Mouse (Mus musculus) spleen, adult 18-20 months (tissue): Measurements from ENCODE around the gene Mia2.
"Not testable (repeated sequence)": the region's sequence is repeated elsewhere in the genome, so short reads cannot be mapped to it uniquely, and the experiment has no call there.

Experiments used
- DNase-seq, 2 experiments: peaks; one replicate each; pipeline ENCODE4 v3.0.0; 2022; ENCODE audit warnings: mixed read lengths in 2 of 2

The Mia2 gene

DNA sequence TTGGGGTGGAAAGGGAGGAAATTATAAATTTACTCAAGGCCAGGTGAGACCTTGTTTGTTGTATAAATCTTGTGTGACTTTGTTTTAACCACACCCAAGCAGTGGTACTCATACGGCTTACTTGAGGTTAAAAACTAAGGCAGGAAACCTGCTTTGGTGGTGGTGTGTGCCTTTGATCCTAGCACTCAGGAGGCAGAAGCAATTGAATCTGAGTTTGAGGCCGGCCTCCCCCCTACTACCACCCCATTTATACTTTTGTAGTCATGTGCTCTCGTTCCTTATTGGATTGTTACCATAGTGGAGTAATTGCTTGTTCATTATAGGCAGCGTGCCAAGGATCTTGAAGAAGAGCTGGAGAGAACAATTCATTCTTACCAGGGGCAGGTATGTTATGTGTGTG, 74.3 kb downstream of the Mia2 start:
- no peak for DNase-seq

DNA sequence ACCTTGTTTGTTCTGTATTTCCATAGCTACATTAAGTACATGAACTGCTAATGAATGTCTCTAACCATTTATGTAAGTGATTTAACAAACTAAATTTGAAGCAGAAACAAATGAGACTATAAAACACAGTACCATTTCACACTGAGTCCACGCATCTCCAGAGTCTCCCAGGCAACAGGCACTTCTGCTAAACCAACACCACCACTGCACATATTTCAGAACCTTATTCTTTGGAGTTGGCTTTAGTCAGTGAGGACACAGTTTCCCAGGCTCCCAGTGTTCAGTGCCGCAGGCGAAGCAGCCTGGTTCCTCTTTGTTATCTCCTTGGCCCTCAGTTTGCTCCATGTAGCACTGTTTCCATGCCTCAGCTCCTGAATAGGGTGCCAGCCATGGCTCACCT, 82.2 kb downstream of the Mia2 start:
- DNase-seq = no peak

DNA sequence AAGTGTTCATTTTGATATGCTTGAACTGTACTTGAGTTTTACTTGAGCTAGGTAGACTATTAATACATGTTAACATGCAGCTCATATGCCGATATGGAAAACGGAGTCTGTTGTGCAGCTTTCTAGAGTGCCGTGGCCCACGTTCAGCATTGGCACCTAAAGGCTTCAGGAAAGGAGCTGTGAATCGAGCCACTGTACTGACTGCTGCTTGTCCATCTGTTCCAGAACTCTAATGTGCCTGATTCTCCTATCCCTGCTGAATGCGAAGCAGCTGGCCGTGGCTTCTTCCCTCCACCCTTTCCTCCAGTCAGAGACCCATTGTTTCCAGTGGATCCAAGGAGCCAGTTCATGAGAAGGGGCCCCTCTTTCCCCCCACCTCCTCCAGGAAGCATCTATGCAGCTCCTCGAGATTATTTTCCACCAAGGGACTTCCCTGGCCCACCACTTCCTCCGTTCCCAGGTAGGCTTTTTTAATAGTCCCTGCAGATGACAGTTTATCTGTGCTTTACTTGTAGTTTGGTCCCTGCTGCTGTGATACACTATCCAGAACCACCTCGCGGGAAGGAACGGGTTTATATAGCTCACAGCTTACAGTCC, 92.6 kb downstream of the Mia2 start:
- DNase-seq = no peak

DNA sequence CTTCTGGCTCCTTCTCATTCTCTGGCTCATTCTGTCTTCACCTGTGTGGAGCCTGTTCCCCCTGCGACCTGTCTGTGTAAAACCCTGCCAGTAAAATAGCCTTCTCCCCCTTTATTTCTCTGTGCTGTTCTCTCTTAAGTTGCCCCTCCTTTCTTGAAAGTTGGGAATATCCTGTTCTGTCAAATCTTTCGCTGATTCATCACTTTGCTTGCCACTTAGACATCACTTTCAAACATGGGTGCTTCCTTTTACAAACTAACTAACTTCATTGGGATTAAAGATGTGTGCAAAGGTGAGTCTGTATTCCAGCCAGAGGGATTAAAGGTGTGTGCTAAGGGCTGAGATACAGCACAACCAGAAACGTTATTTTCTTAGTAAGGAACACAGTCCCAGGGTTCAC, 98.0 kb downstream of the Mia2 start:
- no peak for DNase-seq

DNA sequence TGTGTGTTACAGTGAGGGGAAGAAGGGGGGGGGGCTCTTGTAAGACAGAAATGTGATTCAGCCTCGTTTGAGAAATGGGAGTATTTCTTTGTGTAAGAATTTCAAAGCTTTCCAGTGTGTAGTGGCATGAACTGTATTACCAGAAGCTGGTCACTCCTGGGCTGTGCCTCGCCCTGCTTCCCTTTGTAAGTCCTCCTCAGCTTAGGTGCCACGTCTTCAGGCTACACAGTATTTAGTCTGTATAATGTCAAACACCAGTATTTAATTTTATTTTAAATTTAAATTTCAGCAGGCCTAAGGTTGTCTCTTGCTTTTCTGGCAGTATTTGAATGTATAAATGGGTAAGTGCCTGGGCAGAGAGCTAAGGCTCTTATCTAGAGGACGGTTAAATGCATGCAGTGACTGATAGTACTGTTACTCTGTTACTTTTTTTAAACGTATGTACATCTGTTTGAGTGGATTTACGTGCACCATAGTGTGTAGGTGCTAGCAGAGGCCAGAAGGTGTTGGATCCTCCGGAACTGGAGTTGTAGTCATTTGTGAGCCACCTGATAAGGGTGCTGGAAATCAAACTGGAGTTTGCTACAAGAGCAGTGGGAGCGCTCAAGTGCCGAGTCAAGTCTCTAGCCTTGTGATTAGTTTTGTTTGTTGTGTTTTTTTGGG, 98.9 kb downstream of the Mia2 start:
- DNase-seq = no peak

DNA sequence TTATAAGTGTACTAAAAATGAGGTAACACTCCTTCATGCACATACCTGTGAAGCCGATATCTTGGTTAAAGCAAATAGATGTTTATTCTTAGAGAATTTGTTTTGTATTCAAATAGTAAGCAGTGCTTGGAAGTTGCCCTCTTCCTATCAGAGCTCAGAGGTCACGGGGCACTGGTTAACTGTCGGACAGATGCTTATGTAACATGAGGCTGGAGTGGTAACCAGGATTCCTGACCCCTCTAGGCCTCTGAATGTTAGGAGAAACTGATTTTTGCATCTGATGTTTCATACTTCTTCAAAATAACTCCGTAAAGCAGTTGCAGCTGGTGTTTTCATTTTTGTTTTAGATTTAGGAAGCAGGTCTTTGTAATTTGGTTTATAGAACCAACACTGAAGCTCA, 99.5 kb downstream of the Mia2 start:
- no peak for DNase-seq

DNA sequence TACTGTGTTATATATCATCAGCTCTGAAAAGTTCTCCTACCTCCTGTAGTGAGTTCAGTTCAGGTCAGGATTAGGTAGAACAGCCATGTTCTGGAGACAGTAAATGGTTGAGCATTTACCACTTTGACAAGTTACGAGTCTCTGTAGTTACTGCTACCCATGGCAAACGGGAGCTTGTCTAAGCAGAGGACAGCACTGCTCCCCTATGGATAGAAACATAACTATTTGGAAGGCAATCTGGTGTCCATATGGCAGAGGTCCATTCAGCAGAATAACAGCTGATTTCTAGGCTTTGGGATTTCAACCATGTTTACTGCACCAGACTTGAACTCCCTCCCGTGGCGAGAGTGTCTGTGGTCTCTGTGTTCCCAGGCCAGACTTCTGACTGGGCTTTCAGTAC, 100.3 kb downstream of the Mia2 start:
- DNase-seq = no peak

DNA sequence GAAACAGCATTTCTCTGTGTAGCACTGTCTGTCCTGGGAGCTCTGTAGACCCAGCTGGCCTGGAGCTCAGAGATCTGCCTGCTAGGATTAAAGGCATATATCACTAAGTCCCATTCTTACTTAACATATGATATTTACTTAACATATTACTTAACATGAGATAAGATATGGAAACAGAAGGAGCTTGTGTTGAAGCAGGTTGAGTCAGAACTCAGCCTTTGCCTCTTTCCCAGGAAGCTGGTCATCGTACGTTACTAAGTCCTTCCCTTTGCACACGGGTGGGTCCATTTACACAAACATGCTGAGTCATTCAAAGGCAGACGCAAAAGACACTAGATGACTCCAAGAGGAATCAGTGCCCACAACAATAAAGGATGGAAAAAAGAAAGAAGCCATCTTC, 103.2 kb downstream of the Mia2 start:
- no peak for DNase-seq

DNA sequence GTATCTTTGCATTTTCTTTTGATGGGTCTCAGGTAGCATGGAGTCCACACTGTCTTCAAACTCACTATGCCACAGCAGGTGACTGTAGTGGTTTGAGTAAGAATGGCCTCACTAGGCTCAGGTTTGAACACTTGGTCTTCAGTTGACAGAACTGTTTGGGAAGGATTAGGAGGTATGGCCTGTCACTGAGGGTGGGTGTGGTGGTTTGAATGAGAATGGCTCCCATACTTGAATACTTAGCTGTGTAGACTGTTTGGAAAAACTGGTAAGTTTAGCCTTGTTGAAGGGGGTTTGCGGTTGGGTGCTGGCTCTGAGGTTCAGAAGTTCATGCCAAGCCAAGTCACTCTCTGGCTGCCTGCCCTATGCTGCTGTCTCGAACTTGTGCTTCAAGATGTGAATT, 103.8 kb downstream of the Mia2 start:
- DNase-seq = no peak

DNA sequence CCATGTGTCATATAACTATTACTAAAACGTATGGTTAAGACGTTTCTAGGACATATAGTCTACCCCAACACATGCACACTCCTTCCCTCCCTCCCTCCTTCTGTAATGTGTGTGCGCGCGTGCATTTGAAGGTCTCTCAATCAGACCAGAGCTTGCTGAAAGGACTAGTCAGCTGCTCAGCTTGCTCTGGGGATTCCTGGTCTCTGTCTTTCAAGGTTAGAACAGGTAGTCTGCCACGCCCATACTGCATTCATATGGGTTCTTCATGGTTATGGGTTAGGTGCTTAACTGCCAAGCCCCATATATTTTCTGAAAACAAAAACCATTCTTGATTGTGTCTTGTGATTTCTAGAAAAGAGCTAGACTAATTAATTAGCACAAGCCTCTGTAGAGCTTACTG, 110.0 kb downstream of the Mia2 start:
- DNase-seq = no peak

DNA sequence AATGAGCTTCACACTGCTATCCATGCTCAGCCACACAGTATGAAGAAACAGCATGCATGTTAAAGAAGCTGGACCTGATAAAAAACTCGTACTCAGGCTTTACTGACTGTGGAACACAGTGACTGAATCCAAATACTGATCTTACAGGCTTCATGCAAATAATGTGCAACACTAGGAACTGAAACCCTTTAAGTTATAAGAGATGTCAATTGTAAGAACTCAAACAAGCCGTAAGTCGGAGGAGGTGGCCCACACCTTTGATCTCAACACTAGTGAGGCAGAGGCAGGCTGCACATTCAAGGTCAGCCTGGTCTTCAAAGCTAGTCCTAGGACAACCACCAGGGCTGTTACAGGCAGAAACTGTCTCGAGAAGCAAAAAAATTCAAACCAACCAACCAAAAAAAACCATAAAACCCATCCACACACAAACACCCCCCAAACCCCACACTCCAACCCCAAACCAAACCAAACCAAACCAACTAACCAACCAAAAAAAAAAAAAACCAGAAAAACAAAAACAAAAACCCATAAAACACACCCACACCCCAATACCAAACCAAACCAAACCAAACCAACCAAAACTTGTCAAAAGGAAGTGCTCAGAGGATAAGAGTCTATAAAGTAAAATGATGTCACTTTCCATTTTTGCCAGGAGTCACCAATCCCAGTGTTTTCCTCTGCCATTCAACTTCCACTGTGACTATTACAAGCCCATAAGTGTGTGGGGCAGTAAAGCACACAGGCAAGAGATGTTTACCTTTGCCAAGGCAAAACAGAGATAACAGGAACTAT, 110.8 kb downstream of the Mia2 start:
- DNase-seq = no peak

DNA sequence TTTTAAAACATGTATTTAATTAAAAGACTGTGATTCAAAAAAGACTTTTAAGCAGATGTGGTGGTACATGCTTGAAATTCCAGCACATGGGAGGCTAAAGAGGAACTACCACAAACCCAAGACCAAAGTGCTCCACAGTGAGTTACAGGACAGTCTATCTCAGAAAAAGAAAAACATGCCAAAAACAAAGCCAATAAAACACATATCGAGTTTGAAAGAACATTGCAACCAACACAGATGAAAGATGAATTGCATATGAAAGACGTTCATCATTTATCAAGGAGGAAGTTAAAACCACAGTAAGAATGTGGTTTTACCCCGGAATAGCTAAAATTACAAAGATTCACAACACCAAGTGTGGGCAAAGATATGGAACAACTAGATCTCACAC, 111.4 kb downstream of the Mia2 start:
- no peak for DNase-seq

DNA sequence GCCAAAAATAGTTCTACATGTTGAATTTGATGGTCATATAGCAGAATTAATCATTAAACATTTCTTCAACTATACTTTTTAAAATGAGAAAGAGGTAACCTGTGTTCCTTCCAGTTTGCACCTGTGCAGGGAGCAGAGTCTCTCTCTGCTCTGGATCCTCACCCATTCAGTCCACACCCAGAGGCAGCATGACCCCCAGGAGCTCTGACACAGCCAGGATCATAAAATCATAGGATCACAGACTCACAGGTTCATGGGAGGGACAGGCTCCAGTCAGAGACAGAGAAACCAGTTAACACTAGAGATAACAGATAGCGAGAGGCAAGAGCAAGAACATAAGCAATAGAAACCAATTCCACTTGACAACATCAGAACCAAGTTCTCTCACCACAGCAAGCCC, 112.2 kb downstream of the Mia2 start:
- no peak for DNase-seq

DNA sequence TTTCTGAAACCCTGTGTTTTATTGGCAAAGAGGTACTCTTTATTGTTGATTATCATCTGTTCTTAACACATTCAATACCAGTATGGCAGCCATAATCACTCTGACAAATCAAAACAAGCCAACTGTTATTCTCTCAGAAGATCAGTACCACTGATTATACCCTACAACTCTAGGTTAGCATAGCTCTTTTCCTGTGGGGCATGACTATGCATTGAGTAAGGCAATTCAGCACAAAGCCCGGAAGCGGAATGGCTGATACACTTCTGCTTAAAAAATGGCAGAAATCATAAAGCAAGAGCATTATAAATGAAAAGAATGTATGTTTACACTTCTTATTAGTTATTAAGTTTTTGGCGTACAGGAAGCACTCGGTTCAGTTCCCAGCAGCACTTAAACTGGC, 120.6 kb downstream of the Mia2 start:
- DNase-seq = no peak

DNA sequence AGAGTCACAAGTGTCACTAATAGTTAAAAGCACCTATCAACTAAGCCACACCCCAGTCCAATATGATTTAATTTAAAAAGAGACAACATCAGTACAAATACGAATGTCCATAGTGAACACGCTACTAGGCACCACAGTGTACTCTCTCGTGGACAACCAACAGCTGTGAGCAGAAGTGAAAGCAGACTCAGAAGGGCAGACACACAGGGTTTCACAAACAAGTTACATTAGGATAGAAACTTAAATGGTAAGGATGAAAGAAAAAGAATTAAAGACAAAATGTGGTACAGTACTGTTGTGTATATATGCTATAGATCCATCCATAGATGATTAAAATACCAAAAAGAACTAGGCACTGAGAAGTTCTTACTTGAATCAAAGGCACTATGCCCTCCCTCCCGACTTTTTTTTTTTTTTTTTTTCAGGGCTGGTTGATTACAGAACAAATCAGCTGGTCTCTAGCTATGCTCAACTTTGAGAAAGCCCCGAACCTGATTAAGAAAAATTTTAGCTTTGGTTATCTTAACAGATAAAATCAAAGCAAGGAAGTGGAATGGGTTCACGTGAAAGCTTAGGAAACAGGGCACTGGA, 121.2 kb downstream of the Mia2 start:
- no peak for DNase-seq

DNA sequence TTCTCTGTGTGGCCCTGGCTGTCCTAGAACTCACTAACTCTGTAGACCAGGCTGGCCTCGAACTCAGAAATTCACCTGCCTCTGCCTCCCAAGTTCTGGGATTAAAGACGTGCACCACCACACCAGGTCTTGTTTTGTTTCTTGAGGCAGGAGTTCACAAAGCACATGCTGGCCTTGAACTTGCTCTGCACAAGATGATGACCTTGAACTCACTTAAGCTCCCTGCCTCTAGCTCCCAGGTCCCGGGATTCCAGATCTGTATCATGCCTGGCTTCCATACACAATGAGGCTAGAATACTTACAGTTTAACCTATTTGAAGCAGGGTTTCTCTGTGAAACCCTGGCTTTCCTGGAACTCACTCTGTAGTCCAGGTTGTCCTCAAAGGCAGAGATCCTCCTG, 121.7 kb downstream of the Mia2 start:
- DNase-seq = no peak

DNA sequence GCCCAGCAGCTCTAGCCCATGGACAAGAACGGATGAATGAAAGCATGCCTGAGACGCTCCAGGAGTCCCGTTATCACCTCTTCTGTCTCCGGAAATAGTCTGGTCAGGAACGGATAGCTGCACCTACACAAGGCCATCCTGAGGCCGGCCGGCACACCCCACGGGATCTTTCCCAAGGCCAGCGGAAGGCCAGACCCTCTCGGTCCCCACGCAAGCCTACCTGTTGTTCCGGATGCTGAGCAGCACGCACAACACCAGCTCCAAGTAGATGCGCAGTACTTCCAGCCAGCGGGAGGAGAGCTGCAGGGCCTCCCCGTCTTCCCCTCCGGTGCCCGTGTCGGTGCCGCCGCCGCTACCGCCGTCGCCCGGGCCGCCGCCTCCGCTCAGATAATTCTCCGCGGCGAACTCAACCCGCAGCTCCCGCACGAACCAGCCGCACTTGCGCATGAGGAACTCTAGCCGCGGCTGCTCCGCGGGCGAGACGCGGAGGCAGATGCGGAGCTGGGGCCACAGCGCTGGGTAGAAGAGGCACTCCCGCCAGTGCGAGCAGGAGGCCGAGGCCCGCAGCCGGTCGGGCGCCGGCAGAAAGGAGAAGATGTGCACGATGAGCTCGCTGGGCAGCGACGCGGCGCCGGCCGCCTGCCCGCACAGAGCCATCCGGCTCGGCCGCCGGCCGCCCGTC, 123.2 kb downstream of the Mia2 start:
- no peak for DNase-seq

DNA sequence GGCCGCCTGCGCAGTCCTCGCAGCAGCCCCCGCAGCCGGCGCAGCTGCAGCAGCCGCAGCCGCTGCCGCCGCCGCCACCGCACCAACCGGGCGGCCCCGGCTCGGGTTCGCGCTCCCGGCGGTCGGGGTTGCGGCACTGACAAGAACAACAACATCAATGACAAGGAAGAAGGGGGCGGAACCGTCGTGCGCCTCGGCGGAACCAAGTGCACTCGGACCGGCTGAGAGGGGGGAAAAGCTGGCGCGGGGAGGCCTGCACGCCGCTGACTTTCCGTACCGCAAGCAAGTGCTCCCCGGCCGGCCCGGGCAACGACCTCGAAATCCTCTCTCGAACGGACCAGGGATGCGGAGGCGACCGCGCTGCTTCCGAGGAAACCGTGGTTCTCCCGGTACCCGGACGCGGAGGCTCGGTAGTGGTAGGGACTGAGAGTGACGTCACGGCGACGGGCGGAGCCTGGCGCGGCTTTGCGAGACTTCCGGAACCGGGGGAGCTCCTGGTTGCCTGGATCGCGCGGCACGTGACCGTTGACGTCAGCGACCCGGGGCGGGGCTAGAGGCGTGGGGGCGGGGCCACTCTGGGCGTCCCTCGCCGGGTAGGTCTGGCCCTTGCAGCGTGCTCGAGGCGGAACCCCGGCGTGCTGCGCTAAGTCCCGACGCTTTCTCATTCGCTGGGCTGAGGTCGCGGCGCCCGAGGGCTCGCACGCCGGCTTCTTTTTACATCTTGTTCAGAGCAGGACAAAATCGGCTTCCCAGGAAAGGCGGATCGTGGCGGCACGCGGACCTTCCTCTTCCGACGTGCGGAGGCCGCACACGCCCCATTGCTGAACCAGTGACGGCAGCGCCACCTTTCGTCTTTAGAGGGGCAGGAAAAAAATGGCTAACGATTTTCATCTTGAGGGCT, 124.0 kb downstream of the Mia2 start, which contains the start of gene Fbxo33:
Gene Fbxo33 (minus strand): TSS at position 401 of the 901 bp plus-strand sequence.
- peak; percentile 96 for DNase-seq

DNA sequence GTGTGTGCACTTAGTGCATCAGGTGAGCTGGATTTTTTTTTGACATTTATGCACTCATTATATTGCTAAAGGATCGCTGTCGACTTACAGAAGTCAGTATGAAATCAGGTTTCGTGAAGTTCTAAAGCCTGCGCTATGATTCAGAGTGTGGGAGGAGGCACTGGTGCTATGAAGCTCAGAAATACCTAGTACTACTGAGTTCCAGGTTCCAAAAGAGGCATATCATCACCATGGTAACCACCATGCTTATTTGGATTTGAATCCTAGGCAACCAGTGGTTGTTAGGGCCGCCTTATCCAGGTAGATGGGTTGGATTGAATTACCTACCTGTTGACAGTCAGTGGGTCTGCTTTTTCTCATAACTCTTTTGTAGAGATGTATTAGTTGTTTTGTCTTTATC, 132.8 kb downstream of the Mia2 start:
- no peak for DNase-seq

DNA sequence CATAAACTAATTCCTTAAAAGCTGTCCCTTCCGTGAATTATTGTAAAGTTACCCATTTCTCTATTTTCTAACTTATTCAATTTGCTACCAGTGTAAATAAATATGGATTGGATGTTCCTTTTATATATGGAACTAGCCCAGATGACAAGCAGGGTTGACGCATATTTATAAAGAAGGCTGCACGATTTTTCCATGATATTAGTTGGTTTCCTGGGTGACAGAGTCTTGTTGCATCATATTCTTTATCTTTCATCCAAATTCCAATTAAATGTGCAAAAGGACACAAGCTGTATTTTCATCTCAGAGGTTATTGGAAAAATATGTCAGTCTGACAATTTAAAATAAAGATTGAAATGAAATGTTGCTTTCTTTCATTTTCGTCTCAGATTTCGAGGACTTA, 142.8 kb downstream of the Mia2 start:
- no peak for DNase-seq

DNA sequence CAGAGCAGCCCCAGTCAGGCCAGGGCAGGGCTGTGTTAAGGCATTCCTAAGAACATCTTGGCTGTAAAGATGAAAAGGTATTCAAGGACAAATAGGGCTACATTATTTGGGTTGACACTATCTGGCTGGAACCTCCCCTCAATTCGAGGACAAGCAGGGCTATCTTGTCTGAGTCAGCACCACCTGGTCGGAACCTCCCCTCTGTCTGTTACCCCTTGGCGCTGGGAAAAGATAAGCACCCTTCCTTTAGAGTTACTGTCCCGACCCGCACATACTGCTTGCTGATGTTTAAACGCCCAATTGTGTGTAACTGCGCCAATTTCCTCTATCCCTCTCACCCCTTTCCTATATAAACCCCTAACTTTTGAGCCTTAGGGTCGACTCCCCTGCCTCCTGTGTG, 145.4 kb downstream of the Mia2 start:
- DNase-seq = not testable (repeated sequence)
